Mouse (Mus musculus): Measurements from ENCODE around the gene Vmp1.

Gene Vmp1

GRCm38 (mm10) chr11:86583990-86584897 is 99.4 kb downstream of the Vmp1 start:
- DNase-seq, result no peak

- no peak for DNase-seq
These were observed 100.3 kb downstream of the Vmp1 start for GRCm38 (mm10) chr11:86583313-86583825.

- DNase-seq, result no peak
These were observed 100.9 kb downstream of the Vmp1 start for GRCm38 (mm10) chr11:86582543-86583260.

- DNase-seq, result no peak
These were observed 101.6 kb downstream of the Vmp1 start for GRCm38 (mm10) chr11:86581943-86582542.

- peak; percentile 61 for DNase-seq
These were observed 102.3 kb downstream of the Vmp1 start for GRCm38 (mm10) chr11:86581250-86581753.

- DNase-seq, result no peak
These were observed 103.1 kb downstream of the Vmp1 start for GRCm38 (mm10) chr11:86580319-86581113.

- no peak for DNase-seq
These were observed 103.8 kb downstream of the Vmp1 start for GRCm38 (mm10) chr11:86579731-86580318.

GRCm38 (mm10) chr11:86578809-86579730 is 104.6 kb downstream of the Vmp1 start:
- DNase-seq, result peak; percentile 85

GRCm38 (mm10) chr11:86578106-86578808 is 105.4 kb downstream of the Vmp1 start:
- DNase-seq, result no peak

GRCm38 (mm10) chr11:86577231-86577630 is 106.4 kb downstream of the Vmp1 start:
- peak; percentile 68 for DNase-seq

GRCm38 (mm10) chr11:86575632-86576378 is 107.8 kb downstream of the Vmp1 start:
- peak; percentile 14 for DNase-seq

GRCm38 (mm10) chr11:86574408-86574807 is 109.2 kb downstream of the Vmp1 start:
- DNase-seq, result no peak

GRCm38 (mm10) chr11:86573646-86574231 is 109.9 kb downstream of the Vmp1 start:
- no peak for DNase-seq

GRCm38 (mm10) chr11:86572623-86573022 is 111.0 kb downstream of the Vmp1 start:
- no peak for DNase-seq

- no peak for DNase-seq
These were observed 111.8 kb downstream of the Vmp1 start for GRCm38 (mm10) chr11:86571871-86572270.

GRCm38 (mm10) chr11:86571047-86571855 is 112.4 kb downstream of the Vmp1 start:
- peak; percentile 57 for DNase-seq

- DNase-seq, result no peak
These were observed 113.3 kb downstream of the Vmp1 start for GRCm38 (mm10) chr11:86570261-86570746.

GRCm38 (mm10) chr11:86568425-86568824 is 115.2 kb downstream of the Vmp1 start:
- peak; percentile 46 for DNase-seq

Measured in lung, postnatal 10 days (tissue).